Mouse (Mus musculus) megakaryocyte, adult 5-6 weeks (primary cell): ENCODE measurements around the gene Actr1b. TPM values are rescaled to one million over a fixed set of nuclear protein-coding genes. Genes with fewer than 3 reads are reported as not detected.

ENCODE experiments used
- ATAC-seq: 2 replicates; pipeline ENCODE4 v1.8.0; 2016; ENCODE audit warnings: mild to moderate bottlenecking, inconsistent platforms; ENCODE audit not compliant: poor library complexity, severe bottlenecking
- total RNA-seq, 2 experiments: library from RNA; stranded (forward) in 1 of 2; stranded (reverse) in 1 of 2; fragments of 153-499, 151-499 nt in 1 of 2; fragments of 221-1000, 200-1000 nt in 1 of 2; gene quantifications; 2 replicates each; pipeline versions ENCODE4 v1.2.3 to v1.2.4; 2015 to 2017

Actr1b gene
- total RNA-seq, 2 experiments from 2014 or later, result 17.4 to 37.7 TPM

DNA sequence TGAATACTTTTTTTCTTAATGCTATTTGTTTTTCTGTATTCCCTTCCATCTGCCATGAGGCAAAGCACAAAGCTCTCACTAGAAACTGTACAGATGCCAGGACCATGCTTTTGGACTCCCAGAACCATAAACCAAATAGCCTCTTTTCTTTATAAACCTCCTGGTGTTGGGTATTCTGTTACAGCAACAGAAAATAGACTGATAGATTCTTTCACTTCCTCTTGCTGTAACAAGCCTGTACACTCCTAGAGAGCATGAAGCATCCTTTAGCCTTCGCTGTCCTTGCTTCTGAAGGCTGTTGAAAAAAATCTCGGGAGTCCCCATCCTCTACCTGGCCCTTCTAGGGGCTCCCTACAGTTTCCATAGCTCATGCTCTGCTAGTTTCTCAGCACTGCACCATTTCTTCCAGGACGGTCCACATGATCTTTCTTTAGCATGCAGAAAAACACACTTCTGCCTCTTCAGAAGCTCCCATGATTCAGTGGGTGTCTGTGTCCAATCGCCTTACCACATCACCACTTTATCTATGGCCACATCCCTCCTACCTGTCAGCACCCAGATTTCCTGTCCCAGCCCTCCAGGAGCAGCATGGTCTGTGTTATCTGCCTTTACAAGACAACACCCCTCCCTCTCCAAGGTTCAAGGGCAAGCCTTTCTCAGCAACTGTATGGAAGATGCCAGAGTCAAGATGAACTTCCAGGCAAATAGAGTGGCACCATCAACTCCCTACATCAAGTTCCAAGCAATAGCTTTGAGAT is 56.4 kb downstream of the Actr1b start:
- ATAC-seq, result no peak

DNA sequence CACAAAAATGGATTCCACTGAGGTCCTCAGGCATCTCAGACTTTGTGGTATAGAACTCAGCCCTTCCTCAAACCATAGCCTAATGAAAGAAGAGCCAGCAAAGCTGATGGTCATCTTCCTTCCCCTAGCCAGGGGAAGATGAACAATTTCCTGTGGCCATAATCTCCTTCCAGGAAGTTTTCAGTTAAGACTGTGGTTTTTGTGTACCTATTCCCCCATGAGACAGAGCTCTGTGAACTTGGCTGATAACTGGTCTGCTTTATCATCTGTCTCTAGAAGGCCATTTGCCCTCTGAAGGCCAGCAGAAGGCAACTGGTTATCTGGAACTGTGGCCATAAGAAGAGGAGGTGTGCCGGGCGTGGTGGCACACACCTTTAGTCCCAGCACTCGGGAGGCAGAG is 58.0 kb downstream of the Actr1b start:
- no peak for ATAC-seq

DNA sequence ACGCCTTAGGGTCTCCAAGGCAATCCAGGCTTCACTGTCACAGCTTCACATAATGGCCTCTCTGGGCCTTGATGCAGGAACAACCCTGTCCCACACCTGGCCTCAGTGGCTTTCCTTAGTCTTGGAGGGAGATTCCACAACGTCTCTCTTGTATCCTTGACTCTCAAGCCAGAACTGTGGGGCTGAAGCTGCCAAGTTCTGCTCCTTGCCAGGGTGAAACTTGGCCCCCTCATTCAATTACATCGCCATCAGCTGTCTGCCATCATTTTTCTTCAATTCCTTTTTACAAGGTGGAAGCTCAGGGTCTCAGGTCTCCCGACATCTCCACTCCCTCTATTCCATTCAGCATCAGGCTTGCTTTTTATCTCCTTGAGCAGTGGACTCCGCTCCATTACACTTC is 59.2 kb downstream of the Actr1b start:
- ATAC-seq, result no peak

Other genes with a start within 250 kb of the Actr1b start
- gene Cnnm4, start 242.8 kb downstream of the Actr1b start, total RNA-seq (2015), result 17.8 and 22.7 TPM in 2 replicates
- 15.2 and 16.3 TPM in 2 replicates for gene Cnnm4, start 242.8 kb downstream of the Actr1b start, total RNA-seq (2017)
- gene Cnnm3, start 202.6 kb downstream of the Actr1b start, total RNA-seq (2015), result 14.4 and 15.1 TPM in 2 replicates
- gene Cnnm3, start 202.6 kb downstream of the Actr1b start, total RNA-seq (2017), result 6.8 and 11.1 TPM in 2 replicates
- gene Ankrd23, start 177.5 kb downstream of the Actr1b start, total RNA-seq (2015), result 2.3 and 2.4 TPM in 2 replicates
- gene Ankrd23, start 177.5 kb downstream of the Actr1b start, total RNA-seq (2017), result 2.2 and 9.8 TPM in 2 replicates
- gene Gm42417, start 175.0 kb downstream of the Actr1b start, total RNA-seq (2015), result not detected in 2 replicates
- gene Gm42417, start 175.0 kb downstream of the Actr1b start, total RNA-seq (2017), result not detected in 2 replicates
- gene Ankrd39, start 167.0 kb downstream of the Actr1b start, total RNA-seq (2015), result 3.6 and 4.9 TPM in 2 replicates
- gene Ankrd39, start 167.0 kb downstream of the Actr1b start, total RNA-seq (2017), result 2.2 and 2.9 TPM in 2 replicates
- gene Sema4c, start 156.1 kb downstream of the Actr1b start, total RNA-seq (2015), result 1.5 and 2.1 TPM in 2 replicates
- 1.8 and 3.6 TPM in 2 replicates for gene Sema4c, start 156.1 kb downstream of the Actr1b start, total RNA-seq (2017)
- gene Fam178b, start 31.2 kb downstream of the Actr1b start, total RNA-seq (2015), result 0.62 TPM in 1 of 2 replicates, not detected in the other
- not detected in 2 replicates for gene Fam178b, start 31.2 kb downstream of the Actr1b start, total RNA-seq (2017)
- 370 and 491 TPM in 2 replicates for gene Cox5b, start 23.0 kb downstream of the Actr1b start, total RNA-seq (2015)
- 820 and 835 TPM in 2 replicates for gene Cox5b, start 23.0 kb downstream of the Actr1b start, total RNA-seq (2017)
- 0.33 TPM in 1 of 2 replicates, not detected in the other for gene 4933424G06Rik, start 4.3 kb downstream of the Actr1b start, total RNA-seq (2015)
- not detected in 2 replicates for gene 4933424G06Rik, start 4.3 kb downstream of the Actr1b start, total RNA-seq (2017)
- gene Zap70, start 47.4 kb upstream of the Actr1b start, total RNA-seq (2015), result 0.71 and 1.7 TPM in 2 replicates
- gene Zap70, start 47.4 kb upstream of the Actr1b start, total RNA-seq (2017), result 0.77 and 1.5 TPM in 2 replicates
- gene Tmem131, start 229.2 kb upstream of the Actr1b start, total RNA-seq (2015), result 65.6 and 68.7 TPM in 2 replicates
- gene Tmem131, start 229.2 kb upstream of the Actr1b start, total RNA-seq (2017), result 20.3 and 32.8 TPM in 2 replicates